14 mouse cellular contexts compared by ENCODE assay signal in the genomic region with DNA sequence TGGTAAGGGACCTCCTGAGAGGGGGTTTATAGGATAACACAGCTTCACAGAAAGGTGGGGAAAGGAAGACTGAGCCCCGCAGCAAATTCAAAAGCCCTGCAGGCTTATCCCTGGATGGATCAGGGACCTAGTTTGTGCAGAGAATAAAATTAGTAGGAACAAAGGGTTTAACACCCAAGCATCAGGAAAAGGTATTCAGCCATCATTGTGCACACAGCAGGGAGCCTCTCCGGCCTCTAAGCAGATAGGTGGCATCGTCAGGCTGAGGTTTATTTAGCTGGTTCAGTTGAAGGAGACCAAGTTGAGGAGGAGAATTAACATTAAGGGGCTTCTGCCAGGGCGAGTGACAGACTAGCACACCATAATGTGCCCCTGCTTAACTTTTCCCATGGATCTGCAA.
"Had no signal": no experiment of that assay in that cellular context is flagged by ENCODE, and none has a peak within 500 bp of the region (broad histone marks: within the 10 kb centered on the region; RNA-seq: fewer than 3 reads in every experiment).

No protein-coding gene starts in this region.

- H3K36me3 ChIP-seq: kidney, embryonic 15.5 days; liver, embryonic 15.5 days; neural tube, embryonic 15.5 days had no signal

- DNase-seq: kidney, adult 2 months; kidney, postnatal 14 days; left cerebral cortex, postnatal 4 days; lung, adult 2 months; lung, postnatal 36 days; right cerebral cortex, adult 18-20 months; right cerebral cortex, postnatal 25 days; thymus, postnatal 36 days had no signal

- H3K4me3 ChIP-seq: kidney, embryonic 15.5 days; liver, embryonic 15.5 days; myocyte; neural tube, embryonic 15.5 days had no signal

- H3K4me1 ChIP-seq: liver, embryonic 15.5 days had no signal

- H3K9ac ChIP-seq: kidney, embryonic 15.5 days; liver, embryonic 15.5 days; neural tube, embryonic 15.5 days had no signal

- H3K4me2 ChIP-seq: kidney, embryonic 15.5 days; liver, embryonic 11.5 days; liver, embryonic 15.5 days; neural tube, embryonic 15.5 days had no signal

- H3K9me3 ChIP-seq: kidney, embryonic 15.5 days; liver, embryonic 15.5 days; neural tube, embryonic 15.5 days had no signal

- ATAC-seq: lung, postnatal 0 days had no signal

- H3K27me3 ChIP-seq: kidney, embryonic 15.5 days; liver, embryonic 15.5 days; neural tube, embryonic 15.5 days had no signal

- H3K27ac ChIP-seq: kidney, embryonic 15.5 days; liver, embryonic 15.5 days; neural tube, embryonic 15.5 days had no signal
